Mouse (Mus musculus): ENCODE results near the gene Gpr26.

Gene Gpr26

DNA sequence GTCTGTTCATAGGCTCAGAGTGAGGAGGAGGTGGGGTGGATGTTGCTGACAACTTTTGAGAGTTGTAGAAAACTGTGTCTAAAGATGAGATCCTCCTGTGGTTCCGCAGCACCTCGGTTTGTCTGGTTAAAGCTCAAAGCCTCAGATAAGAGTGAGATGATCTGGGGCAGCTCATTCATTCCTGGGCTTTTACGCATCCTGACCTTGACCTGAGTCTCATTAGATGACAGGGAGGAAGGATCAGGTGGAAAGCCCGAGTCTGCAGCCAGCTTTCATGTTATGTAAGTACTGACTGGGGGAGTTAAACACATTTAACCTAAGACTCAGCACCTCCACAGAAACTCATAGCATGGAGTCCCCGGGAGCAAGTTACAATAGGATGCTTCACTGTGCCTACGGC lies 60.4 kb downstream of the Gpr26 start:
- no peak for DNase-seq (ENCODE audit: low spot score)

DNA sequence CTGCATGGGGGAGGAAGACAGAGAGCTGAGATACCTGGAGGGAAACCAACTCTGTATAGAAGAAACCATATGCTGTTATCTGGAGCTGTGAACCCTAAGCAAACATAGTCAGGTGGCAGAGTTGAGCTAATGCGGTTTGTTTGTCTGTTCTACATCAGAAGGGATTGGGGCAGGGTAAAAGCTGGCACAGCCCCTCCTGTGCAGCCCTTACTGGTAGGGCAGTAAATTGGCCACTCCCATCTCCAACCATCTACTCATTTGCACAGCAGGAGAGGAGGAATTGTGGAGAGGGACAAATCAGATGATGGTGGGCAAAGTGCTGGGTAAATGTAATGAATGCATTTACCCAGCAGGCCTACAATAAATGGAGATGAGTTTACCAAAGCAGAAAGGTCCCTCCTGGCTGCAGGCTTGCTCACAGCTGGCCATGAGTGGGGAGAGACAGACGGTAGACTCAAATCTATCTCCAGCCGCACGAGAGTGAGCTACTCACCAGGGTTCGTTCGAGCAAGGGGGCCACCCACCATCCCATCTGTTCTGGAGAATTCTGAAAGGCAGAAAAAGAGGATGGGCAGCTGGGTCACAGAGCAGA lies 65.8 kb downstream of the Gpr26 start:
- DNase-seq (ENCODE audit: low spot score), result no peak

All from ovary, postnatal 36 days (tissue).